Mouse (Mus musculus) T-helper 17 cell (primary cell): Measurements from ENCODE around the gene Gdf10.

Experiments used
- in situ Hi-C, 2 experiments: fragments of 300-600 bp; cut with MboI, MseI; formaldehyde crosslinking; loops; 1 replicate in 1 of 2; 2 replicates in 1 of 2; pipeline ENCODE4 v1.15.1; 2025; ENCODE audit warnings: high pct_unique_total_duplicates in 2 of 2

Gene Gdf10

GRCm38 (mm10) chr14:33923168-33924070 lies at the start of gene Gdf10:
Gene Gdf10, plus strand, starts transcription at chr14:33923587.
- in situ Hi-C loops = loop anchor here in 1 of 2 experiments (25.0 kb wide), 1 partner anchor 661 kb away; no protein-coding TSS in a partner anchor

- in situ Hi-C loops = no loop called here
Measured at GRCm38 (mm10) chr14:33878826-33879225, 44.6 kb upstream of the Gdf10 start.

GRCm38 (mm10) chr14:33880236-33880635 lies 43.2 kb upstream of the Gdf10 start:
- in situ Hi-C loops = no loop called here

GRCm38 (mm10) chr14:33881471-33881870 lies 41.9 kb upstream of the Gdf10 start:
- in situ Hi-C loops = no loop called here

- in situ Hi-C loops = no loop called here
Measured at GRCm38 (mm10) chr14:33883046-33883445, 40.3 kb upstream of the Gdf10 start.

- in situ Hi-C loops = no loop called here
Measured at GRCm38 (mm10) chr14:33885466-33885865, 37.9 kb upstream of the Gdf10 start.

- in situ Hi-C loops = no loop called here
Measured at GRCm38 (mm10) chr14:33888387-33889035, 34.9 kb upstream of the Gdf10 start.

GRCm38 (mm10) chr14:33889971-33890370 lies 33.4 kb upstream of the Gdf10 start:
- in situ Hi-C loops = no loop called here

- in situ Hi-C loops = no loop called here
Measured at GRCm38 (mm10) chr14:33891507-33891906, 31.9 kb upstream of the Gdf10 start.

GRCm38 (mm10) chr14:33895777-33896176 lies 27.6 kb upstream of the Gdf10 start:
- in situ Hi-C loops = no loop called here

- in situ Hi-C loops = no loop called here
Measured at GRCm38 (mm10) chr14:33896628-33897300, 26.6 kb upstream of the Gdf10 start.

GRCm38 (mm10) chr14:33902783-33903182 lies 20.6 kb upstream of the Gdf10 start:
- in situ Hi-C loops = loop anchor here in 1 of 2 experiments (25.0 kb wide), 1 partner anchor 640 kb away; no protein-coding TSS in a partner anchor

- in situ Hi-C loops = loop anchor here in 1 of 2 experiments (25.0 kb wide), 1 partner anchor 641 kb away; no protein-coding TSS in a partner anchor
Measured at GRCm38 (mm10) chr14:33903199-33903598, 20.2 kb upstream of the Gdf10 start.

- in situ Hi-C loops = loop anchor here in 1 of 2 experiments (25.0 kb wide), 1 partner anchor 643 kb away; no protein-coding TSS in a partner anchor
Measured at GRCm38 (mm10) chr14:33904851-33905250, 18.5 kb upstream of the Gdf10 start.

GRCm38 (mm10) chr14:33913727-33914126 lies 9.7 kb upstream of the Gdf10 start:
- in situ Hi-C loops = loop anchor here in 1 of 2 experiments (25.0 kb wide), 1 partner anchor 651 kb away; no protein-coding TSS in a partner anchor

- in situ Hi-C loops = loop anchor here in 1 of 2 experiments (25.0 kb wide), 1 partner anchor 652 kb away; no protein-coding TSS in a partner anchor
Measured at GRCm38 (mm10) chr14:33914206-33914605, 9.2 kb upstream of the Gdf10 start.

GRCm38 (mm10) chr14:33920727-33921559 lies 2.4 kb upstream of the Gdf10 start:
- in situ Hi-C loops = loop anchor here in 1 of 2 experiments (25.0 kb wide), 1 partner anchor 659 kb away; no protein-coding TSS in a partner anchor

- in situ Hi-C loops = loop anchor here in 1 of 2 experiments (25.0 kb wide), 1 partner anchor 660 kb away; no protein-coding TSS in a partner anchor
Measured at GRCm38 (mm10) chr14:33922771-33923167, 618 bp upstream of the Gdf10 start.

GRCm38 (mm10) chr14:33931853-33932252 lies 8.5 kb downstream of the Gdf10 start:
- in situ Hi-C loops = no loop called here

GRCm38 (mm10) chr14:33932935-33933703 lies 9.7 kb downstream of the Gdf10 start:
- in situ Hi-C loops = no loop called here
